Mouse (Mus musculus): ENCODE data around the gene C87436. TPM values are rescaled to one million over a fixed set of nuclear protein-coding genes. Genes with fewer than 3 reads are reported as not detected.

C87436 gene
- polyA plus RNA-seq, 1 experiment = 9.7 TPM

GRCm38 (mm10) chr6:86419239-86419638, 18.9 kb upstream of the C87436 start:
- TF ChIP-seq POLR2A (IDR thresholded peaks at IDR 0.05; ENCODE audit: low read depth, low read length) (no peak), CTCF (IDR thresholded peaks at IDR 0.05; ENCODE audit: borderline replicate concordance, insufficient read depth, low read length) (no peak)
- Histone ChIP-seq H3K4me3 (ENCODE audit: insufficient read depth, low read length) (no peak overlapping the region), H3K27ac (ENCODE audit: insufficient read depth, low read length) (no peak overlapping the region), H3K4me1 (ENCODE audit: control insufficient read depth, insufficient read depth, low read length) (no peaks in the 10 kb centered on the region)

- Histone ChIP-seq H3K27ac (ENCODE audit: insufficient read depth, low read length) (no peak overlapping the region), H3K4me1 (ENCODE audit: control insufficient read depth, insufficient read depth, low read length) (no peaks in the 10 kb centered on the region), H3K4me3 (ENCODE audit: insufficient read depth, low read length) (no peak overlapping the region)
- 0 out of 2 replicates have a peak, but pooled peaks have one; percentile 28 for TF ChIP-seq CTCF (IDR thresholded peaks at IDR 0.05; ENCODE audit: borderline replicate concordance, insufficient read depth, low read length)
- TF ChIP-seq POLR2A (IDR thresholded peaks at IDR 0.05; ENCODE audit: low read depth, low read length) = no peak
Observed at GRCm38 (mm10) chr6:86420491-86420890, 17.7 kb upstream of the C87436 start.

- H3K4me3 ChIP-seq (ENCODE audit: insufficient read depth, low read length) = no peak within 1 kb of the TSS
- TF ChIP-seq CTCF (IDR thresholded peaks at IDR 0.05; ENCODE audit: borderline replicate concordance, insufficient read depth, low read length) (no peak), POLR2A (IDR thresholded peaks at IDR 0.05; ENCODE audit: low read depth, low read length) (no peak)
- no peaks in the 10 kb centered on the region for H3K4me1 ChIP-seq (ENCODE audit: control insufficient read depth, insufficient read depth, low read length)
- no peak within 1 kb of the TSS for H3K27ac ChIP-seq (ENCODE audit: insufficient read depth, low read length)
Observed at GRCm38 (mm10) chr6:86426358-86426757, 11.8 kb upstream of the C87436 start, which contains the start of gene Gm44790. Gm44790 (plus strand) TSS chr6:86426658.

- no peak overlapping the region for H3K27ac ChIP-seq (ENCODE audit: insufficient read depth, low read length)
- H3K4me3 ChIP-seq (ENCODE audit: insufficient read depth, low read length) = no peak overlapping the region
- TF ChIP-seq POLR2A (IDR thresholded peaks at IDR 0.05; ENCODE audit: low read depth, low read length) = no peak
- TF ChIP-seq CTCF (IDR thresholded peaks at IDR 0.05; ENCODE audit: borderline replicate concordance, insufficient read depth, low read length) = no peak
Observed at GRCm38 (mm10) chr6:86431531-86431930, 6.6 kb upstream of the C87436 start.

GRCm38 (mm10) chr6:86433696-86434095, 4.5 kb upstream of the C87436 start:
- no peak overlapping the region for H3K4me3 ChIP-seq (ENCODE audit: insufficient read depth, low read length)
- H3K27ac ChIP-seq (ENCODE audit: insufficient read depth, low read length) = no peak overlapping the region
- TF ChIP-seq CTCF (IDR thresholded peaks at IDR 0.05; ENCODE audit: borderline replicate concordance, insufficient read depth, low read length) (no peak), POLR2A (IDR thresholded peaks at IDR 0.05; ENCODE audit: low read depth, low read length) (no peak)
- H3K4me1 ChIP-seq (ENCODE audit: control insufficient read depth, insufficient read depth, low read length) = no peaks in the 10 kb centered on the region

More at GRCm38 (mm10) chr6:86431531-86431930, 6.6 kb upstream of the C87436 start:
- H3K4me1 ChIP-seq (ENCODE audit: control insufficient read depth, insufficient read depth, low read length) = no peaks in the 10 kb centered on the region

- Histone ChIP-seq H3K4me3 (ENCODE audit: insufficient read depth, low read length) (peak overlapping the region; percentile 56), H3K4me1 (ENCODE audit: control insufficient read depth, insufficient read depth, low read length) (0 out of 2 replicates have a peak, but pooled peaks cover 2% of the 10 kb centered on the region), H3K27ac (ENCODE audit: insufficient read depth, low read length) (peak overlapping the region; percentile 84)
- peak; percentile 49; the same call in 1 of the 2 replicates for TF ChIP-seq CTCF (IDR thresholded peaks at IDR 0.05; ENCODE audit: borderline replicate concordance, insufficient read depth, low read length)
- no peak for TF ChIP-seq POLR2A (IDR thresholded peaks at IDR 0.05; ENCODE audit: low read depth, low read length)
Observed at GRCm38 (mm10) chr6:86437711-86438110, 463 bp upstream of the C87436 start.

GRCm38 (mm10) chr6:86439119-86439496, 934 bp downstream of the C87436 start:
- Histone ChIP-seq H3K27ac (ENCODE audit: insufficient read depth, low read length) (peak overlapping the region; percentile 73), H3K4me1 (ENCODE audit: control insufficient read depth, insufficient read depth, low read length) (0 out of 2 replicates have a peak, but pooled peaks cover 2% of the 10 kb centered on the region), H3K4me3 (ENCODE audit: insufficient read depth, low read length) (peak overlapping the region; percentile 56)
- TF ChIP-seq POLR2A (IDR thresholded peaks at IDR 0.05; ENCODE audit: low read depth, low read length) (0 out of 2 replicates have a peak, but pooled peaks have one; percentile 1), CTCF (IDR thresholded peaks at IDR 0.05; ENCODE audit: borderline replicate concordance, insufficient read depth, low read length) (no peak)

GRCm38 (mm10) chr6:86439531-86439930, 1.4 kb downstream of the C87436 start:
- H3K27ac ChIP-seq (ENCODE audit: insufficient read depth, low read length) = peak overlapping the region; percentile 42; the same call in 1 of the 2 replicates

GRCm38 (mm10) chr6:86441571-86441970, 3.4 kb downstream of the C87436 start:
- no peak overlapping the region for H3K4me3 ChIP-seq (ENCODE audit: insufficient read depth, low read length)
- H3K4me1 ChIP-seq (ENCODE audit: control insufficient read depth, insufficient read depth, low read length) = 0 out of 2 replicates have a peak, but pooled peaks cover 2% of the 10 kb centered on the region
- no peak for TF ChIP-seq POLR2A (IDR thresholded peaks at IDR 0.05; ENCODE audit: low read depth, low read length)
- no peak for TF ChIP-seq CTCF (IDR thresholded peaks at IDR 0.05; ENCODE audit: borderline replicate concordance, insufficient read depth, low read length)

More at GRCm38 (mm10) chr6:86439531-86439930, 1.4 kb downstream of the C87436 start:
- peak overlapping the region; percentile 56 for H3K4me3 ChIP-seq (ENCODE audit: insufficient read depth, low read length)
- 0 out of 2 replicates have a peak, but pooled peaks cover 2% of the 10 kb centered on the region for H3K4me1 ChIP-seq (ENCODE audit: control insufficient read depth, insufficient read depth, low read length)
- TF ChIP-seq POLR2A (IDR thresholded peaks at IDR 0.05; ENCODE audit: low read depth, low read length) (no peak), CTCF (IDR thresholded peaks at IDR 0.05; ENCODE audit: borderline replicate concordance, insufficient read depth, low read length) (no peak)

GRCm38 (mm10) chr6:86445551-86445950, 7.4 kb downstream of the C87436 start:
- TF ChIP-seq POLR2A (IDR thresholded peaks at IDR 0.05; ENCODE audit: low read depth, low read length) (no peak), CTCF (IDR thresholded peaks at IDR 0.05; ENCODE audit: borderline replicate concordance, insufficient read depth, low read length) (no peak)
- no peak overlapping the region for H3K4me3 ChIP-seq (ENCODE audit: insufficient read depth, low read length)
- H3K4me1 ChIP-seq (ENCODE audit: control insufficient read depth, insufficient read depth, low read length) = no peaks in the 10 kb centered on the region
- no peak overlapping the region for H3K27ac ChIP-seq (ENCODE audit: insufficient read depth, low read length)

More at GRCm38 (mm10) chr6:86441571-86441970, 3.4 kb downstream of the C87436 start:
- no peak overlapping the region for H3K27ac ChIP-seq (ENCODE audit: insufficient read depth, low read length)

Data from embryonic fibroblast, embryonic 13.5 days (primary cell).